Mouse (Mus musculus): ENCODE measurements around the gene Arsa.

The Arsa gene

GRCm38 (mm10) chr15:89494970-89495369 is 17.7 kb upstream of the Arsa start:
- DNase-seq: no peak

- no peak for DNase-seq
These were observed 11.4 kb upstream of the Arsa start for GRCm38 (mm10) chr15:89488611-89489117.

- DNase-seq: no peak
These were observed 11.0 kb upstream of the Arsa start for GRCm38 (mm10) chr15:89488182-89488581.

- peak; percentile 46 to 62 for DNase-seq
These were observed 3.4 kb upstream of the Arsa start for GRCm38 (mm10) chr15:89480584-89480983.

GRCm38 (mm10) chr15:89478622-89479021 is 1.4 kb upstream of the Arsa start:
- no peak for DNase-seq

GRCm38 (mm10) chr15:89477806-89478205 is 581 bp upstream of the Arsa start:
- no peak for DNase-seq

GRCm38 (mm10) chr15:89476475-89476815 is 780 bp downstream of the Arsa start:
- no peak for DNase-seq

- peak; percentile 96 for DNase-seq
These were observed 1.4 kb downstream of the Arsa start for GRCm38 (mm10) chr15:89475611-89476474.

GRCm38 (mm10) chr15:89475293-89475600 is 2.0 kb downstream of the Arsa start:
- no peak for DNase-seq

GRCm38 (mm10) chr15:89474596-89475292 is 2.5 kb downstream of the Arsa start:
- DNase-seq: no peak

- DNase-seq: no peak
These were observed 3.3 kb downstream of the Arsa start for GRCm38 (mm10) chr15:89473921-89474320.

- DNase-seq: no peak
These were observed 3.9 kb downstream of the Arsa start for GRCm38 (mm10) chr15:89473370-89473769.

- DNase-seq: no peak
These were observed 5.7 kb downstream of the Arsa start for GRCm38 (mm10) chr15:89471476-89471875.

GRCm38 (mm10) chr15:89468577-89468976 is 8.6 kb downstream of the Arsa start:
- DNase-seq: no peak

GRCm38 (mm10) chr15:89465052-89465451 is 12.2 kb downstream of the Arsa start:
- DNase-seq: no peak

- DNase-seq: no peak
These were observed 13.6 kb downstream of the Arsa start for GRCm38 (mm10) chr15:89463334-89464235.

- DNase-seq: no peak
These were observed 15.0 kb downstream of the Arsa start for GRCm38 (mm10) chr15:89462176-89462575.

GRCm38 (mm10) chr15:89461321-89461720 is 15.9 kb downstream of the Arsa start:
- DNase-seq: no peak

- DNase-seq: no peak
These were observed 16.9 kb downstream of the Arsa start for GRCm38 (mm10) chr15:89460298-89460697.

GRCm38 (mm10) chr15:89459821-89460220 is 17.4 kb downstream of the Arsa start:
- DNase-seq: no peak

GRCm38 (mm10) chr15:89458942-89459341 is 18.3 kb downstream of the Arsa start:
- no peak for DNase-seq

- no peak for DNase-seq
These were observed 21.6 kb downstream of the Arsa start for GRCm38 (mm10) chr15:89455642-89456041.

GRCm38 (mm10) chr15:89454857-89455256 is 22.4 kb downstream of the Arsa start:
- DNase-seq: no peak
